Mouse (Mus musculus) lung, postnatal 4 days (tissue): Measurements from ENCODE around the gene Mfap5.
A peak's percentile ranks its signal among the peaks of the same experiment; 100 is the strongest.
"Not testable (repeated sequence)": the region's sequence is repeated elsewhere in the genome, so short reads cannot be mapped to it uniquely, and the experiment has no call there.

Source experiments
- DNase-seq, 2 experiments: peaks; one replicate each; pipeline ENCODE4 v3.0.0; 2021

Mfap5 gene

GRCm38 (mm10) chr6:122514312-122514711 lies 8.7 kb downstream of the Mfap5 start:
- no peak for DNase-seq

- not testable (repeated sequence) for DNase-seq
Measured at GRCm38 (mm10) chr6:122515762-122516161, 10.1 kb downstream of the Mfap5 start.

- no peak for DNase-seq
Measured at GRCm38 (mm10) chr6:122517668-122518067, 12.0 kb downstream of the Mfap5 start.

GRCm38 (mm10) chr6:122519384-122519783 lies 13.7 kb downstream of the Mfap5 start:
- DNase-seq: no peak

GRCm38 (mm10) chr6:122522595-122522994 lies 16.9 kb downstream of the Mfap5 start:
- peak in 1 of 2 experiments; percentile 19 for DNase-seq

GRCm38 (mm10) chr6:122523289-122523688 lies 17.6 kb downstream of the Mfap5 start:
- no peak for DNase-seq

GRCm38 (mm10) chr6:122527596-122527995 lies 22.0 kb downstream of the Mfap5 start:
- DNase-seq: no peak

- DNase-seq: no peak
Measured at GRCm38 (mm10) chr6:122528136-122528535, 22.5 kb downstream of the Mfap5 start.

- DNase-seq: no peak
Measured at GRCm38 (mm10) chr6:122531466-122532174, 26.0 kb downstream of the Mfap5 start.

- peak in 1 of 2 experiments; percentile 12 for DNase-seq
Measured at GRCm38 (mm10) chr6:122532883-122533302, 27.2 kb downstream of the Mfap5 start.

GRCm38 (mm10) chr6:122534032-122534431 lies 28.4 kb downstream of the Mfap5 start:
- no peak for DNase-seq

- DNase-seq: no peak
Measured at GRCm38 (mm10) chr6:122539564-122539963, 33.9 kb downstream of the Mfap5 start.

GRCm38 (mm10) chr6:122542459-122542858 lies 36.8 kb downstream of the Mfap5 start:
- not testable (repeated sequence) for DNase-seq

GRCm38 (mm10) chr6:122543574-122543973 lies 37.9 kb downstream of the Mfap5 start:
- DNase-seq: no peak

GRCm38 (mm10) chr6:122544672-122545071 lies 39.0 kb downstream of the Mfap5 start:
- no peak for DNase-seq

GRCm38 (mm10) chr6:122545289-122545882 lies 39.7 kb downstream of the Mfap5 start:
- DNase-seq: no peak

GRCm38 (mm10) chr6:122545948-122546347 lies 40.3 kb downstream of the Mfap5 start:
- no peak for DNase-seq

GRCm38 (mm10) chr6:122553606-122554005 lies 48.0 kb downstream of the Mfap5 start, which contains the start of gene Aicda:
Gene Aicda (plus strand): TSS chr6:122553801.
- DNase-seq: no peak

GRCm38 (mm10) chr6:122554102-122554501 lies 48.5 kb downstream of the Mfap5 start:
- DNase-seq: no peak

GRCm38 (mm10) chr6:122555266-122555665 lies 49.6 kb downstream of the Mfap5 start:
- no peak for DNase-seq

- peak in 1 of 2 experiments; percentile 75 for DNase-seq
Measured at GRCm38 (mm10) chr6:122556959-122557561, 51.4 kb downstream of the Mfap5 start.

- peak; percentile 57 to 78 for DNase-seq
Measured at GRCm38 (mm10) chr6:122560427-122560826, 54.8 kb downstream of the Mfap5 start.

- no peak for DNase-seq
Measured at GRCm38 (mm10) chr6:122561005-122561404, 55.4 kb downstream of the Mfap5 start.

- DNase-seq: peak in 1 of 2 experiments; percentile 71
Measured at GRCm38 (mm10) chr6:122562463-122562862, 56.8 kb downstream of the Mfap5 start.
